Comparison of ENCODE assay signal across 9 mouse cellular contexts in the genomic region with DNA sequence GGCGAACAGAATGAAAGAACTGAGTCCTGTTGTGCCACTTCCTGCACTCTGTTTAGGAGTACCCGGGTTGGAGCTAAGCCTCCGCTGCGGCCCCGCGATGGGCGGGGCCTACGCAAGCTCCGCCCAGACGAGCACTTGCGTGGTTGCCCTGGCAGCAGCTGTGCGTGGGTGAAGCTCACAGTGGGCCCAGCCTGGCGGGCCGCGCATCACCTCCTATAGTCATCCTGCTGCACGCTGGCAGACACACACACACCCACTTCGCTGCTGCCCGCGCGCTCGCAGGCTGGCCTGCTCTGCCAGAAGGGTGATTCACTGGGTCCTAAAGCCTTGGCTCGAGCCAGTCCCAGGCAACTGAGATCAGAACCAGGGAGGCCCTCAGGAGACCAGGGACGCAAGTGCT. TPM values are rescaled to one million over a fixed set of nuclear protein-coding genes. Genes with fewer than 3 reads are reported as not detected.
DNase-seq lines count a peak whose midpoint lies in the region; ATAC-seq and TF ChIP-seq lines count a peak whose summit lies in the region.
"Had no signal": no experiment of that assay in that cellular context is flagged by ENCODE, and none has a peak within 500 bp of the region (broad histone marks: within the 10 kb centered on the region; RNA-seq: fewer than 3 reads in every experiment).

No protein-coding gene starts in this region.

- no peak for DNase-seq in Patski (ENCODE audit: low read depth, low spot score)
- DNase-seq in cerebellum, adult 2 months: peak; percentile 91 to 95
- peak; percentile 93 for DNase-seq in forebrain, postnatal 0 days
- peak; percentile 70 to 74 for DNase-seq in heart, postnatal 14 days
- DNase-seq in kidney, postnatal 36 days: peak; percentile 58 to 82
- peak; percentile 92 for DNase-seq in neural tube, embryonic 11.5 days (ENCODE audit: low spot score)
- peak; percentile 1 for DNase-seq in thymus, adult 2 months

- TF ChIP-seq POLR2A in cerebellum, adult 2 months (IDR thresholded peaks at IDR 0.05; ENCODE audit: borderline replicate concordance, insufficient read depth, low read length): 0 out of 2 replicates have a peak, but pooled peaks have one; percentile 37
- TF ChIP-seq POLR2A in thymus, adult 2 months (IDR thresholded peaks at IDR 0.05; ENCODE audit: control insufficient read depth, extremely low read depth, insufficient read depth, low read length, poor library complexity): no peak

- peak; percentile 80 for ATAC-seq in Patski
- ATAC-seq in forebrain, postnatal 0 days: peak; percentile 99
- peak; percentile 95 for ATAC-seq in liver, embryonic 12.5 days
- ATAC-seq in neural tube, embryonic 11.5 days (ENCODE audit: insufficient read depth, low FRiP score, low TSS enrichment): peak; percentile 100

- POLR2A ChIA-PET in Patski (lab: Charles Lee): no interaction called here

- no peaks in the 10 kb centered on the region for H3K36me3 ChIP-seq in forebrain, postnatal 0 days (ENCODE audit: insufficient read depth)
- H3K36me3 ChIP-seq in liver, embryonic 12.5 days: no peaks in the 10 kb centered on the region
- no peaks in the 10 kb centered on the region for H3K36me3 ChIP-seq in neural tube, embryonic 11.5 days (ENCODE audit: control insufficient read depth, insufficient read depth, low read length)
- no peaks in the 10 kb centered on the region for H3K36me3 ChIP-seq in thymus, adult 2 months (ENCODE audit: control insufficient read depth, insufficient read depth, low read length)

- H3K27ac ChIP-seq in cerebellum, adult 2 months (ENCODE audit: insufficient read depth, low read length): peak overlapping the region; percentile 48; the same call in 1 of the 2 replicates
- H3K27ac ChIP-seq in forebrain, postnatal 0 days (ENCODE audit: low read depth, low read length): peak overlapping the region; percentile 54
- no peak overlapping the region for H3K27ac ChIP-seq in liver, embryonic 12.5 days
- H3K27ac ChIP-seq in neural tube, embryonic 11.5 days (ENCODE audit: low read depth, low read length): no peak overlapping the region
- H3K27ac ChIP-seq in thymus, adult 2 months (ENCODE audit: control insufficient read depth, insufficient read depth, low read length): no peak overlapping the region
- H3K27ac ChIP-seq: macrophage had no signal

- peak overlapping the region; percentile 31 for H3K4me3 ChIP-seq in cerebellum, adult 2 months (replicated peaks; ENCODE audit: insufficient read depth, low read depth, low read length)
- peak overlapping the region; percentile 49 for H3K4me3 ChIP-seq in forebrain, postnatal 0 days (ENCODE audit: low read depth, low read length)
- peak overlapping the region; percentile 50 for H3K4me3 ChIP-seq in liver, embryonic 12.5 days
- peak overlapping the region; percentile 29 for H3K4me3 ChIP-seq in neural tube, embryonic 11.5 days (ENCODE audit: low read depth, low read length)
- H3K4me3 ChIP-seq in thymus, adult 2 months (ENCODE audit: control insufficient read depth, insufficient read depth, low read length): no peak overlapping the region

- in situ Hi-C loops in Patski (cut with MboI; ENCODE audit: low pct_unique_long_range_greater_than_20kb): no loop called here

- intact Hi-C loops in heart, postnatal 14 days (cut with DNase I): no loop called here

- H3K4me2 ChIP-seq in forebrain, postnatal 0 days (ENCODE audit: low read depth): peak overlapping the region; percentile 64
- peak overlapping the region; percentile 68 for H3K4me2 ChIP-seq in liver, embryonic 12.5 days
- H3K4me2 ChIP-seq in neural tube, embryonic 11.5 days (ENCODE audit: low read depth): peak overlapping the region; percentile 35

- H3K4me1 ChIP-seq in cerebellum, adult 2 months (ENCODE audit: control insufficient read depth, insufficient read depth, low read length): peaks cover 5% of the 10 kb centered on the region; the same call in 1 of the 2 replicates
- H3K4me1 ChIP-seq in forebrain, postnatal 0 days (ENCODE audit: insufficient read depth): no peaks in the 10 kb centered on the region
- no peaks in the 10 kb centered on the region for H3K4me1 ChIP-seq in liver, embryonic 12.5 days
- no peaks in the 10 kb centered on the region for H3K4me1 ChIP-seq in neural tube, embryonic 11.5 days (ENCODE audit: control insufficient read depth, insufficient read depth, low read length)
- no peaks in the 10 kb centered on the region for H3K4me1 ChIP-seq in thymus, adult 2 months (replicated peaks; ENCODE audit: control insufficient read depth, insufficient read depth, low read length)

- peak overlapping the region; percentile 65 for H3K9ac ChIP-seq in forebrain, postnatal 0 days
- H3K9ac ChIP-seq in liver, embryonic 12.5 days: no peak overlapping the region
- H3K9ac ChIP-seq in neural tube, embryonic 11.5 days (ENCODE audit: low read length): peak overlapping the region; percentile 16

- no peaks in the 10 kb centered on the region for H3K9me3 ChIP-seq in forebrain, postnatal 0 days (ENCODE audit: low read length)
- H3K9me3 ChIP-seq in liver, embryonic 12.5 days (replicated peaks): no peaks in the 10 kb centered on the region
- H3K9me3 ChIP-seq in neural tube, embryonic 11.5 days (ENCODE audit: control insufficient read depth, low read length): no peaks in the 10 kb centered on the region

- CTCF ChIA-PET in Patski (lab: Charles Lee): no interaction called here

- WGBS in cerebellum, adult 2 months: under 1% methylated on average over 23 of the region's 23 CpGs
- WGBS in forebrain, postnatal 0 days: under 1% methylated on average over 23 of the region's 23 CpGs
- WGBS in liver, embryonic 12.5 days (ENCODE audit: insufficient replicate concordance): 1% methylated on average over 23 of the region's 23 CpGs
- WGBS in neural tube, embryonic 11.5 days: 1% methylated on average over 23 of the region's 23 CpGs
- 5% methylated on average over 23 of the region's 23 CpGs for WGBS in thymus, adult 2 months

- peaks cover 13% of the 10 kb centered on the region for H3K27me3 ChIP-seq in Patski
- H3K27me3 ChIP-seq in cerebellum, adult 2 months (ENCODE audit: control insufficient read depth, insufficient read depth, low read length): no peaks in the 10 kb centered on the region
- no peaks in the 10 kb centered on the region for H3K27me3 ChIP-seq in forebrain, postnatal 0 days (ENCODE audit: insufficient read depth, low read length)
- no peaks in the 10 kb centered on the region for H3K27me3 ChIP-seq in liver, embryonic 12.5 days (replicated peaks)
- no peaks in the 10 kb centered on the region for H3K27me3 ChIP-seq in neural tube, embryonic 11.5 days (ENCODE audit: control insufficient read depth, insufficient read depth, low read length)
- H3K27me3 ChIP-seq in thymus, adult 2 months (ENCODE audit: control insufficient read depth, insufficient read depth, low read length): no peaks in the 10 kb centered on the region

- TF ChIP-seq CTCF in Patski (IDR thresholded peaks at IDR 0.05): no peak
- TF ChIP-seq CTCF in cerebellum, adult 2 months (IDR thresholded peaks at IDR 0.05; ENCODE audit: borderline replicate concordance, insufficient read depth, low read depth, low read length): no peak
- TF ChIP-seq CTCF in forebrain, postnatal 0 days (IDR thresholded peaks at IDR 0.05; ENCODE audit: low read depth): no peak
- no peak for TF ChIP-seq CTCF in thymus, adult 2 months (IDR thresholded peaks at IDR 0.05; ENCODE audit: borderline replicate concordance, control insufficient read depth, extremely low read depth, insufficient read depth, low read length, poor library complexity)

RNA-seq across cellular contexts. Expression of a gene that starts 30.3 kb away (rescaled TPM):
- not detected for polyA plus RNA-seq in Patski (2021)
- 0.69 and 1.1 TPM in 2 replicates for polyA plus RNA-seq in cerebellum, adult 2 months (2012; rRNA removed)
- 1.5 and 2.1 TPM in 2 replicates for total RNA-seq in forebrain, postnatal 0 days (2014; rRNA removed)
- polyA plus RNA-seq in forebrain, postnatal 0 days (2015; fragmentation: Nextera tagmentation; extraction: Ambion mirVana): 0.81 and 0.87 TPM in 2 replicates
- 1 to 10 TPM in 1 of 2 experiments, under 1 TPM in 1; 0.24 to 1.5 TPM for total RNA-seq in heart, postnatal 14 days (2021)
- not detected in 2 replicates for polyA plus RNA-seq in liver, embryonic 12.5 days (2016; fragmentation: Nextera tagmentation; extraction: Ambion mirVana)
- 0.32 and 0.40 TPM in 2 replicates for polyA plus RNA-seq in neural tube, embryonic 11.5 days (2014; fragmentation: Nextera tagmentation; extraction: Ambion mirVana)
- polyA plus RNA-seq in thymus, adult 2 months (2012; rRNA removed): 0.54 and 0.97 TPM in 2 replicates
- polyA plus RNA-seq: macrophage had no signal

Comparison
In these comparisons a context has a peak if more than half of its experiments do, and no peak if none do; other contexts are left out.
1. H3K27ac ChIP-seq: peak in cerebellum, adult 2 months (single experiment) and forebrain, postnatal 0 days (single experiment); none in liver, embryonic 12.5 days (single experiment), neural tube, embryonic 11.5 days (single experiment) and thymus, adult 2 months (single experiment).
2. Peak in every context shown above with its lines, with median percentiles within 50 percentile points of each other: ATAC-seq and H3K4me2 ChIP-seq.